Mouse (Mus musculus): Measurements from ENCODE around the gene Fxr2.

The Fxr2 gene

GRCm38 (mm10) chr11:69656065-69656455 lies 23.3 kb downstream of the Fxr2 start:
- in situ Hi-C loops (cut with MboI; ENCODE audit: unreplicated experiment in 2 of 2): no loop called here

- in situ Hi-C loops (cut with MboI; ENCODE audit: unreplicated experiment in 2 of 2): no loop called here
Measured at GRCm38 (mm10) chr11:69656617-69657461, 24.0 kb downstream of the Fxr2 start.

DNA sequence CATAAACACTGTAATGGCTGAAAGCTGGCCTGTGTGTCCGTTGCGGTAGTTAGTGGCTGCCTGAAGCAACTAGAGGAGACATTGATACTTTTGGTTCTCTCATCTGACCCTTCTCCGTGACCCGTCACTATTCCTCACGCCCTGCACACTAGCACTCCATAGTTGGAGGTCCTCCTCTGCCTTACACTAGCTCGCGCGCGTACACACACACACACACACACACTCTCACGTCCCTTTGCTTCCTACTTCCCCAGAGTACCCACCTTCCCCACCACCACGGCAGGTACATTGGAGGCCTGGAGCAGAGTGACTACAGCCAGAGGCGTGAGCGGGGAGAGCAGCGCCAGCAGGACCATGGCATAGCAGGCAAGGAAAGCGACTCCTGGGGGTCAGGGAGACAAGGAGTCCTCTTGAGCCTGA lies 24.7 kb downstream of the Fxr2 start:
- in situ Hi-C loops (cut with MboI; ENCODE audit: unreplicated experiment in 2 of 2): no loop called here

- in situ Hi-C loops (cut with MboI; ENCODE audit: unreplicated experiment in 2 of 2): no loop called here
Measured at GRCm38 (mm10) chr11:69661221-69661881, 28.6 kb downstream of the Fxr2 start.

GRCm38 (mm10) chr11:69662213-69662966 lies 29.6 kb downstream of the Fxr2 start, which contains the start of gene Mpdu1:
Mpdu1 (minus strand) TSS chr11:69662642.
- in situ Hi-C loops (cut with MboI; ENCODE audit: unreplicated experiment in 2 of 2): no loop called here

DNA sequence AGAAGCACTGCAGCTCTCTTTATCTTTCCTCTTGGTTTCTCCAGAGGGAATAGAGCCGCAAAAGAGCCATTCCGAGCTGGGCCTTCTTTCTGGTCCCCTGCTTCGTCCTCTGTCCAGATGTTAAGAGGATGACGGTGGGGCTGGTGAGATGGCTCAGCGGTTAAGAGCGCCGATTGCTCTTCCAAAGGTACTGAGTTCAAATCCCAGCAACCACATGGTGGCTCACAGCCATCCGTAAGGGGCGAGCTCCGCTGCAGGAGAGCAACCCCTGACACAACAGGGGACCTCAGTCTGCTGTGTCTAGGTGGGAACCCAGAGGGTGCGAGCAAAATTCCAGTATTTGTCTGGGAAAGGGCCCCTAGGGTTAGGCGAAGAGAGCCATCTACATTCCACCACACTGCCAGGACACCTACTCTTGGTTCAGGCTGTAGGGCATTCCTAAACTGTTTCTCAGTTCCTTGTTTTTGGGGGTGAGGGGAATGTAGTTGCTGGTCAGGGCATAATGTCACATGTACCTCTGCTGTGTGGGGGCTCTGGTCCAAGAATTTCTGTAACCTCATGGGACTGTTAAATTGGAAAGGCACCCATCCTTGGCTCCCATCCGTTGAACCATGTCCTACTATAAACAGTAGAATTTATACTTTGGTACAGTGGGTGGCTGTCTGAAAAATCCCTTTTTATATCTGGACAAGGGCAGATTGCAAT lies 30.3 kb downstream of the Fxr2 start:
- in situ Hi-C loops (cut with MboI; ENCODE audit: unreplicated experiment in 2 of 2): no loop called here

- in situ Hi-C loops (cut with MboI; ENCODE audit: unreplicated experiment in 2 of 2): no loop called here
Measured at GRCm38 (mm10) chr11:69663795-69664194, 31.0 kb downstream of the Fxr2 start.

GRCm38 (mm10) chr11:69664841-69665240 lies 32.1 kb downstream of the Fxr2 start:
- in situ Hi-C loops (cut with MboI; ENCODE audit: unreplicated experiment in 2 of 2): no loop called here

GRCm38 (mm10) chr11:69665457-69665960 lies 32.7 kb downstream of the Fxr2 start:
- in situ Hi-C loops (cut with MboI; ENCODE audit: unreplicated experiment in 2 of 2): no loop called here

- in situ Hi-C loops (cut with MboI; ENCODE audit: unreplicated experiment in 2 of 2): no loop called here
Measured at GRCm38 (mm10) chr11:69665961-69666664, 33.3 kb downstream of the Fxr2 start, which contains the start of gene Cd68. Cd68 (minus strand) TSS chr11:69666153.

- in situ Hi-C loops (cut with MboI; ENCODE audit: unreplicated experiment in 2 of 2): no loop called here
Measured at GRCm38 (mm10) chr11:69666665-69667005, 33.8 kb downstream of the Fxr2 start.

- in situ Hi-C loops (cut with MboI; ENCODE audit: unreplicated experiment in 2 of 2): loop anchor here in 1 of 2 experiments (5.0 kb wide), 2 partner anchors 86 to 251 kb away; partner anchors contain the start of genes Eif5a and Polr2a
Measured at GRCm38 (mm10) chr11:69670786-69671725, 38.3 kb downstream of the Fxr2 start.

GRCm38 (mm10) chr11:69671726-69672124 lies 38.9 kb downstream of the Fxr2 start:
- in situ Hi-C loops (cut with MboI; ENCODE audit: unreplicated experiment in 2 of 2): loop anchor here in 1 of 2 experiments (5.0 kb wide), 2 partner anchors 86 to 251 kb away; partner anchors contain the start of genes Eif5a and Polr2a

DNA sequence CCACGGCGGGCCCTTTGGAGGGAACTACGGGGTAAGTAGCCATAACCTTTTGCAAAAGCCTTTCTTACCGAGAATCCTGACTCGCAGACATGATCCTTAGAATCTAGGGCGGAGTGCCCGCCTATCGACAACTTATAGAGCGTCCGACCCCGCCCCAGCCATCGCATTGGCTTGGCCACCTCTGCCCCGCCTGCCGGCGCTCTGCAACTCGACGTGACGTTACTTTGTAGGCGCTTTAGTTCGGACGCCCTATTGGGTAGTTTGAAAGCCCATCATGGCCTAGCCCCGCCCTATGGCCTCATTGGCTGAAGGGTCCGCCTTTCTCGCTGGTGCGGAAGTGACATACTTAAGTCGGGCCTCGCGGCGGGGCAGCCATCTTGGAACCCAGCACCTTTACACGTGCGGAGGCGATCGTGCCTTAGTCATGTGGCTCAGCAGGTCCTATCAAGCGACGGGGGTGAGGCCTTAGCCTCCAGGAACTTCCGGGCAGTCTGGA lies 39.5 kb downstream of the Fxr2 start, which contains the start of gene Eif4a1:
Eif4a1 (minus strand) TSS at position 213 of the 496 bp plus-strand sequence.
- in situ Hi-C loops (cut with MboI; ENCODE audit: unreplicated experiment in 2 of 2): loop anchor here in 1 of 2 experiments (5.0 kb wide), 2 partner anchors 85 to 250 kb away; partner anchors contain the start of genes Eif5a and Polr2a

GRCm38 (mm10) chr11:69679144-69679543 lies 46.4 kb downstream of the Fxr2 start:
- in situ Hi-C loops (cut with MboI; ENCODE audit: unreplicated experiment in 2 of 2): loop anchor here in 1 of 2 experiments (25.0 kb wide), 1 partner anchor 533 kb away; the partner anchor contains the start of genes Slc16a11 and Slc16a13

- in situ Hi-C loops (cut with MboI; ENCODE audit: unreplicated experiment in 2 of 2): loop anchor here (5.0 to 25.0 kb wide), 3 partner anchors 197 to 532 kb away; partner anchors contain the start of genes Tmem95 (in 2 of the 2), Slc16a11 (in 1 of the 2) and Slc16a13 (in 1 of the 2)
Measured at GRCm38 (mm10) chr11:69680136-69680855, 47.5 kb downstream of the Fxr2 start.
